Mouse (Mus musculus) cerebellum, adult 11 months (tissue): Measurements from ENCODE around the gene Nup93.
A peak's percentile ranks its signal among the peaks of the same experiment; 100 is the strongest.
"Not testable (repeated sequence)": the region's sequence is repeated elsewhere in the genome, so short reads cannot be mapped to it uniquely, and the experiment has no call there.

ENCODE experiments used
- DNase-seq: peaks from one replicate; pipeline ENCODE4 v3.0.0; 2022

The Nup93 gene

GRCm38 (mm10) chr8:94214252-94215173 is at the start of gene Nup93:
Gene Nup93 (plus strand): TSS chr8:94214564.
- peak; percentile 98 for DNase-seq

- not testable (repeated sequence) for DNase-seq
These were observed 48.6 kb upstream of the Nup93 start for GRCm38 (mm10) chr8:94165772-94166171.

- DNase-seq = peak; percentile 84
These were observed 47.1 kb upstream of the Nup93 start for GRCm38 (mm10) chr8:94167244-94167643.

GRCm38 (mm10) chr8:94169547-94169946 is 44.8 kb upstream of the Nup93 start:
- DNase-seq = no peak

- no peak for DNase-seq
These were observed 43.0 kb upstream of the Nup93 start for GRCm38 (mm10) chr8:94171321-94171755.

- peak; percentile 47 for DNase-seq
These were observed 42.1 kb upstream of the Nup93 start, which contains the start of gene Mt2 for GRCm38 (mm10) chr8:94172075-94172808. Gene Mt2 (plus strand): TSS chr8:94172664.

- DNase-seq = no peak
These were observed 41.3 kb upstream of the Nup93 start for GRCm38 (mm10) chr8:94172809-94173732.

- DNase-seq = no peak
These were observed 40.4 kb upstream of the Nup93 start for GRCm38 (mm10) chr8:94173848-94174403.

GRCm38 (mm10) chr8:94174619-94175213 is 39.6 kb upstream of the Nup93 start:
- DNase-seq = no peak

- no peak for DNase-seq
These were observed 36.5 kb upstream of the Nup93 start for GRCm38 (mm10) chr8:94177716-94178390.

- peak; percentile 70 for DNase-seq
These were observed 35.3 kb upstream of the Nup93 start, which contains the start of gene Mt1 for GRCm38 (mm10) chr8:94178857-94179712. Gene Mt1 (plus strand): TSS chr8:94179082.

- no peak for DNase-seq
These were observed 34.4 kb upstream of the Nup93 start for GRCm38 (mm10) chr8:94179713-94180560.

- no peak for DNase-seq
These were observed 33.8 kb upstream of the Nup93 start for GRCm38 (mm10) chr8:94180561-94180908.

- no peak for DNase-seq
These were observed 32.1 kb upstream of the Nup93 start for GRCm38 (mm10) chr8:94182055-94182929.

- peak; percentile 26 for DNase-seq
These were observed 31.2 kb upstream of the Nup93 start for GRCm38 (mm10) chr8:94183117-94183516.

- no peak for DNase-seq
These were observed 30.0 kb upstream of the Nup93 start for GRCm38 (mm10) chr8:94184357-94184843.

- DNase-seq = no peak
These were observed 28.6 kb upstream of the Nup93 start for GRCm38 (mm10) chr8:94185791-94186190.

- DNase-seq = peak; percentile 71
These were observed 27.8 kb upstream of the Nup93 start for GRCm38 (mm10) chr8:94186542-94186941.
